8 mouse cellular contexts compared by ENCODE assay signal in genomic region chr9:15045740-15046139, GRCm38 (mm10). TPM values are rescaled to one million over a fixed set of nuclear protein-coding genes. Genes with fewer than 3 reads are reported as not detected.
A peak's percentile ranks its signal among the peaks of the same experiment; 100 is the strongest.
DNase-seq lines count a peak whose midpoint lies in the region; ATAC-seq and TF ChIP-seq lines count a peak whose summit lies in the region.

No protein-coding gene starts in this region.

- no peaks in the 10 kb centered on the region for H3K27me3 ChIP-seq in kidney, adult 2 months (replicated peaks; ENCODE audit: control insufficient read depth, insufficient read depth, low read length)
- no peaks in the 10 kb centered on the region for H3K27me3 ChIP-seq in hindbrain, embryonic 16.5 days (replicated peaks; ENCODE audit: control insufficient read depth, insufficient read depth, low read length)
- H3K27me3 ChIP-seq in midbrain, embryonic 14.5 days (ENCODE audit: control insufficient read depth, insufficient read depth, low read length) = no peaks in the 10 kb centered on the region

- H3K36me3 ChIP-seq in kidney, adult 2 months (ENCODE audit: control insufficient read depth, insufficient read depth, low read length) = no peaks in the 10 kb centered on the region
- H3K36me3 ChIP-seq in hindbrain, embryonic 16.5 days (ENCODE audit: control insufficient read depth, insufficient read depth, low read length) = no peaks in the 10 kb centered on the region
- 0 out of 2 replicates have a peak, but pooled peaks cover 3% of the 10 kb centered on the region for H3K36me3 ChIP-seq in midbrain, embryonic 14.5 days (ENCODE audit: control insufficient read depth, insufficient read depth, low read length)

- no peak overlapping the region for H3K27ac ChIP-seq in kidney, adult 2 months (ENCODE audit: insufficient read depth, low read depth, low read length)
- peak overlapping the region; percentile 30 for H3K27ac ChIP-seq in bone marrow macrophage, adult 2 months (ENCODE audit: insufficient read depth, low read depth, low read length)
- H3K27ac ChIP-seq in hindbrain, embryonic 16.5 days (ENCODE audit: low read depth, low read length) = peak overlapping the region; percentile 92
- H3K27ac ChIP-seq in midbrain, embryonic 14.5 days (replicated peaks; ENCODE audit: low read depth, low read length) = peak overlapping the region; percentile 97

- H3K4me3 ChIP-seq in kidney, adult 2 months (ENCODE audit: insufficient read depth, low read depth, low read length) = peak overlapping the region; percentile 76
- peak overlapping the region; percentile 75 for H3K4me3 ChIP-seq in bone marrow macrophage, adult 2 months (ENCODE audit: insufficient read depth, low read length)
- H3K4me3 ChIP-seq in hindbrain, embryonic 16.5 days (ENCODE audit: low read length) = peak overlapping the region; percentile 94
- H3K4me3 ChIP-seq in midbrain, embryonic 14.5 days (replicated peaks; ENCODE audit: low read depth, low read length) = peak overlapping the region; percentile 82

- no peak for DNase-seq in kidney, adult 2 months
- no peak for DNase-seq in kidney, adult 9 months
- peak; percentile 41 for DNase-seq in midbrain, embryonic 14.5 days
- no peak for DNase-seq in right cerebral cortex, adult 2 months (ENCODE audit: low spot score in 2 of 2)
- no peak for DNase-seq in cerebellum, adult 9-11 months

- no peak for TF ChIP-seq CTCF in kidney, adult 2 months (conservative IDR thresholded peaks at IDR 0.05; ENCODE audit: insufficient read depth, insufficient read length, low read depth, low read length)
- no peak for TF ChIP-seq CTCF in bone marrow macrophage, adult 2 months (IDR thresholded peaks at IDR 0.05; ENCODE audit: low read depth, low read length)

- WGBS in kidney, adult 2 months = 43% methylated on average over 10 of the region's 10 CpGs
- 42% methylated on average over 10 of the region's 10 CpGs for WGBS in hindbrain, embryonic 16.5 days
- WGBS in midbrain, embryonic 14.5 days = 43% methylated on average over 10 of the region's 10 CpGs

- H3K4me1 ChIP-seq in kidney, adult 2 months (ENCODE audit: control insufficient read depth, insufficient read depth, low read length) = no peaks in the 10 kb centered on the region
- peaks cover 7% of the 10 kb centered on the region for H3K4me1 ChIP-seq in bone marrow macrophage, adult 2 months (ENCODE audit: control insufficient read depth, insufficient read depth, low read length)
- H3K4me1 ChIP-seq in hindbrain, embryonic 16.5 days (ENCODE audit: control insufficient read depth, insufficient read depth, low read depth, low read length) = peaks cover 27% of the 10 kb centered on the region
- H3K4me1 ChIP-seq in midbrain, embryonic 14.5 days (ENCODE audit: control insufficient read depth, insufficient read depth, low read length) = peaks cover 22% of the 10 kb centered on the region

- H3K9ac ChIP-seq in hindbrain, embryonic 16.5 days (ENCODE audit: low read depth, low read length) = peak overlapping the region; percentile 95
- peak overlapping the region; percentile 97 for H3K9ac ChIP-seq in midbrain, embryonic 14.5 days (replicated peaks; ENCODE audit: low read length)

- ATAC-seq in hindbrain, embryonic 16.5 days = peak; percentile 37; the same call in 1 of the 2 replicates
- ATAC-seq in midbrain, embryonic 14.5 days (ENCODE audit: low FRiP score, low TSS enrichment) = 0 out of 2 replicates have a peak, but pooled peaks have one; percentile 19
- ATAC-seq in erythroblast, adult 5-6 weeks (replicated peaks; ENCODE audit: low FRiP score, poor library complexity, severe bottlenecking) = no peak

- H3K4me2 ChIP-seq in hindbrain, embryonic 16.5 days (ENCODE audit: low read length) = peak overlapping the region; percentile 70
- peak overlapping the region; percentile 69 for H3K4me2 ChIP-seq in midbrain, embryonic 14.5 days (ENCODE audit: low read length)

- no peak for TF ChIP-seq POLR2A in kidney, adult 2 months (IDR thresholded peaks at IDR 0.05; ENCODE audit: low read depth, low read length)
- TF ChIP-seq POLR2A in bone marrow macrophage, adult 2 months (IDR thresholded peaks at IDR 0.05; ENCODE audit: borderline replicate concordance, low read depth, low read length) = no peak

- no peaks in the 10 kb centered on the region for H3K9me3 ChIP-seq in hindbrain, embryonic 16.5 days (ENCODE audit: control insufficient read depth, low read length)
- no peaks in the 10 kb centered on the region for H3K9me3 ChIP-seq in midbrain, embryonic 14.5 days (ENCODE audit: control insufficient read depth, low read length)

RNA-seq across cellular contexts. Expression of gene Panx1, which starts 0.5 kb away (rescaled TPM):
- 4.4 and 7.3 TPM in 2 replicates for polyA plus RNA-seq in kidney, adult 2 months (2012; rRNA removed)
- 23.9 and 28.2 TPM in 2 replicates for polyA plus RNA-seq in bone marrow macrophage, adult 2 months (2012; ENCODE audit: insufficient read depth, insufficient read length, missing spikeins)
- 135 and 155 TPM in 2 replicates for polyA plus RNA-seq in hindbrain, embryonic 16.5 days (2015; fragmentation: Nextera tagmentation; extraction: Ambion mirVana)
- polyA plus RNA-seq in midbrain, embryonic 14.5 days (2014; fragmentation: Nextera tagmentation; extraction: Ambion mirVana) = 205 and 243 TPM in 2 replicates
- 0.42 and 0.77 TPM in 2 replicates for total RNA-seq in erythroblast, adult 5-6 weeks (2015; ENCODE audit: low replicate concordance)
- total RNA-seq in erythroblast, adult 5-6 weeks (2017; ENCODE audit: low replicate concordance) = 0.42 and 1.3 TPM in 2 replicates
